Mouse (Mus musculus): ENCODE measurements at regions not wholly inside any gene's neighbourhood (a gene's known extent, or its start where the extent isn't known, plus 50 kb on each side); places are given as distances from the start of the nearest gene placed in this dataset.

- DNase-seq (ENCODE audit: low spot score), result no peak
Measured at GRCm38 (mm10) chr13:53704104-53704503, 231.2 kb upstream of the Msx2 start.

- DNase-seq (ENCODE audit: low spot score), result no peak
Measured at GRCm38 (mm10) chr13:53700236-53700635, 227.4 kb upstream of the Msx2 start.

GRCm38 (mm10) chr13:53697954-53698353 is 225.1 kb upstream of the Msx2 start:
- no peak for DNase-seq (ENCODE audit: low spot score)

- DNase-seq (ENCODE audit: low spot score), result no peak
Measured at GRCm38 (mm10) chr13:53695385-53695784, 222.5 kb upstream of the Msx2 start.

GRCm38 (mm10) chr13:53688934-53689333 is 216.1 kb upstream of the Msx2 start:
- no peak for DNase-seq (ENCODE audit: low spot score)

- DNase-seq (ENCODE audit: low spot score), result peak; percentile 47
Measured at GRCm38 (mm10) chr13:53688489-53688888, 215.6 kb upstream of the Msx2 start.

- no peak for DNase-seq (ENCODE audit: low spot score)
Measured at GRCm38 (mm10) chr13:53684498-53684897, 211.6 kb upstream of the Msx2 start.

- DNase-seq (ENCODE audit: low spot score), result peak; percentile 81
Measured at GRCm38 (mm10) chr13:53677187-53677586, 204.3 kb upstream of the Msx2 start.

- no peak for DNase-seq (ENCODE audit: low spot score)
Measured at GRCm38 (mm10) chr13:53670361-53670760, 197.5 kb upstream of the Msx2 start.

- no peak for DNase-seq (ENCODE audit: low spot score)
Measured at GRCm38 (mm10) chr13:53667518-53667917, 194.6 kb upstream of the Msx2 start.

- no peak for DNase-seq (ENCODE audit: low spot score)
Measured at GRCm38 (mm10) chr13:53665592-53665991, 192.7 kb upstream of the Msx2 start.

- DNase-seq (ENCODE audit: low spot score), result no peak
Measured at GRCm38 (mm10) chr13:53664631-53665230, 191.9 kb upstream of the Msx2 start.

GRCm38 (mm10) chr13:53652826-53653225 is 180.0 kb upstream of the Msx2 start:
- DNase-seq (ENCODE audit: low spot score), result no peak

GRCm38 (mm10) chr13:53648353-53648752 is 175.5 kb upstream of the Msx2 start:
- no peak for DNase-seq (ENCODE audit: low spot score)

GRCm38 (mm10) chr13:53642557-53642956 is 169.7 kb upstream of the Msx2 start:
- no peak for DNase-seq (ENCODE audit: low spot score)

GRCm38 (mm10) chr13:53639584-53639983 is 166.7 kb upstream of the Msx2 start:
- DNase-seq (ENCODE audit: low spot score), result no peak

- DNase-seq (ENCODE audit: low spot score), result no peak
Measured at GRCm38 (mm10) chr13:53639115-53639514, 166.2 kb upstream of the Msx2 start.

- no peak for DNase-seq (ENCODE audit: low spot score)
Measured at GRCm38 (mm10) chr13:53636011-53636410, 163.1 kb upstream of the Msx2 start.

GRCm38 (mm10) chr13:53634637-53635203 is 161.8 kb upstream of the Msx2 start:
- DNase-seq (ENCODE audit: low spot score), result no peak

- no peak for DNase-seq (ENCODE audit: low spot score)
Measured at GRCm38 (mm10) chr13:53598050-53598449, 125.2 kb upstream of the Msx2 start.

GRCm38 (mm10) chr13:53596871-53597800 is 124.3 kb upstream of the Msx2 start:
- no peak for DNase-seq (ENCODE audit: low spot score)

- DNase-seq (ENCODE audit: low spot score), result no peak
Measured at GRCm38 (mm10) chr13:53592755-53593154, 119.9 kb upstream of the Msx2 start.

GRCm38 (mm10) chr13:53586771-53587170 is 113.9 kb upstream of the Msx2 start:
- no peak for DNase-seq (ENCODE audit: low spot score)

Measured in MN1 (cell line).